Mouse (Mus musculus) liver, embryonic 13.5 days (tissue): ENCODE measurements at regions not wholly inside any gene's neighbourhood (a gene's known extent, or its start where the extent isn't known, plus 50 kb on each side); places are given as distances from the start of the nearest gene placed in this dataset.

Experiments
- ATAC-seq: fragments of 200-750 bp; cut with Nextera tagmentation; 2 replicates; pipeline ENCODE4 v1.8.0; 2017; ENCODE audit warnings: low read depth, mild to moderate bottlenecking, moderate number of reproducible peaks, moderate library complexity
- DNase-seq: peaks from one replicate; pipeline ENCODE4 v3.0.0; 2022
- H3K27ac ChIP-seq: fragments of 300-500 bp; sonication (generic); 2 replicates; pipeline ENCODE4 v1.5.1; 2015; ENCODE audit warnings: moderate library complexity, mild to moderate bottlenecking, inconsistent platforms
- H3K27me3 ChIP-seq: fragments of 300-500 bp; sonication (generic); 2 replicates; pipeline ENCODE4 v1.6.1; 2015; ENCODE audit warnings: mild to moderate bottlenecking, inconsistent platforms
- H3K36me3 ChIP-seq: fragments of 300-500 bp; sonication (generic); 2 replicates; pipeline ENCODE4 v1.6.1; 2015; ENCODE audit warnings: mild to moderate bottlenecking, inconsistent platforms
- H3K4me1 ChIP-seq: fragments of 300-500 bp; sonication (generic); replicated peaks from 2 replicates; pipeline ENCODE4 v1.6.1; 2015; ENCODE audit warnings: inconsistent platforms
- H3K4me2 ChIP-seq: fragments of 300-500 bp; sonication (generic); 2 replicates; pipeline ENCODE4 v1.6.1; 2015; ENCODE audit warnings: inconsistent platforms, mild to moderate bottlenecking, moderate library complexity
- H3K4me3 ChIP-seq: fragments of 300-500 bp; sonication (generic); replicated peaks from 2 replicates; pipeline ENCODE4 v1.5.1; 2015; ENCODE audit warnings: mild to moderate bottlenecking, inconsistent platforms
- H3K9ac ChIP-seq: fragments of 300-500 bp; sonication (generic); 2 replicates; pipeline ENCODE4 v1.6.1; 2015; ENCODE audit warnings: mild to moderate bottlenecking, inconsistent platforms
- H3K9me3 ChIP-seq: fragments of 300-500 bp; sonication (generic); replicated peaks from 2 replicates; pipeline ENCODE4 v1.6.1; 2016; ENCODE audit warnings: inconsistent platforms
- WGBS: fragments of 180-500 bp; shearing (Covaris S2); methylation state at CpG from one replicate; pipeline ENCODE4 v1.1.7; 2015; ENCODE audit not compliant: insufficient replicate concordance; 5-methylcytosine and 5-hydroxymethylcytosine counted together

DNA sequence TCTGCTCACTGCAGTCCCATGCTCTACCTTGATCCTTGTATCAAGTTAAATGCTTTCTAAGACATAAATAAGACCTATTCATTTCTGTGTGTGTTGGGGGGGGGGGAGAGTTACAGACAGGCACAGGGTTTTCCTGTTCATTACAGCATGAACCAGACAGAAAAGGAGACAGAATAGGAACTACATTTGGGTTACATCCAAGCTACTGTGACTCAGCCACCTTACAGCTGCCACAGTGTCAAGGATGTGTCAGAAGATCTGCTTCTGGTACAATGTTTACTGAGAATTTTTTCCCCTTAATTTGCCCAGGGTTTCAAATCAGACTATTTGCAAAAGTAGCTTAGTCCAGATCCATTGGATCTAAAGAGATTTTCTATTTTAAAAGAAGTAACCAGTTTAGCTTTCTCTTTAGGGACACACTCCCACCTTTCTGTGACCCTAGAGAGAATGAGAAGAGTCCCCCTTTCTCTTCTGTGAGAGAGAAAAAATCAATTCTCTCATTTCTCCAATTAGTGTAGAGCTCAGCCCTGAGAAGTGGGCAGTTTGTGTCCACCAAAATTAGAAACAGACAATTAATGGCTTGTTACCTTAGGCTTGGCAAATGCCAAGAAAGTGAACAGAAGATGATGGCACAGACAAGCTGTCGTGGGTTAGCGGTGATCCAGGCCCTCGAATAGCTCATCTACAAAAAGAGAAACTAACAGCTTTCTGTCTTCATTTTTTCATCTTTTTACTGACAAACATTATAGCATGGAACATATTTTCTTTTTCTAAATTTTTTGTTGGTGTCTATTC is 55.8 kb upstream of the E2f3 start:
- Histone ChIP-seq H3K27ac (no peak overlapping the region), H3K9ac (no peak overlapping the region), H3K27me3 (no peaks in the 10 kb centered on the region), H3K4me3 (no peak overlapping the region), H3K36me3 (no peaks in the 10 kb centered on the region), H3K4me2 (no peak overlapping the region), H3K4me1 (no peaks in the 10 kb centered on the region), H3K9me3 (no peaks in the 10 kb centered on the region)
- ATAC-seq (no peak), DNase-seq (no peak)
- 64% methylated on average over 3 of the region's 3 CpGs for WGBS

DNA sequence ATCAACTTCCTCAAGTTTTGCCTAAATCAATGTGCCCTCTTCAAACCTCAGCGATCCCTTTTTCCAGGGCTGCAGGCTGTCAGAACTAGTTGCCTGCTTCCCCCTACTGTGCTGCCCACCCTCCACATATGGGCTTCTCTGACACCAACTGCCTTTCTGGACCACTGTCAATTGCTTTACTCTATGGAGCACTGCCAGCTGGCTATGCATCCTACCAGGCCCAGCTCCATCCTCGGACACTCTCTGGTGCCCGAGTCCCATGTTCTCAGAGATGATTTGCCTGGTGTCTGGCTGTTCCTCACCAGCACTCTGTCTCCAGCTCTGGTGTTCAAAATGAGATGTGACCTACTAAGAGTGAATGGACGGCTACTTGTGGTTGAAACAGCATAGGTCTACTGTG is 54.4 kb upstream of the E2f3 start:
- WGBS: 65% methylated on average over 4 of the region's 4 CpGs
- H3K9ac ChIP-seq: no peak overlapping the region
- no peaks in the 10 kb centered on the region for H3K36me3 ChIP-seq
- DNase-seq: no peak
- H3K4me3 ChIP-seq: no peak overlapping the region
- no peaks in the 10 kb centered on the region for H3K27me3 ChIP-seq
- H3K27ac ChIP-seq: no peak overlapping the region
- no peaks in the 10 kb centered on the region for H3K9me3 ChIP-seq
- H3K4me1 ChIP-seq: no peaks in the 10 kb centered on the region
- no peak for ATAC-seq
- no peak overlapping the region for H3K4me2 ChIP-seq

DNA sequence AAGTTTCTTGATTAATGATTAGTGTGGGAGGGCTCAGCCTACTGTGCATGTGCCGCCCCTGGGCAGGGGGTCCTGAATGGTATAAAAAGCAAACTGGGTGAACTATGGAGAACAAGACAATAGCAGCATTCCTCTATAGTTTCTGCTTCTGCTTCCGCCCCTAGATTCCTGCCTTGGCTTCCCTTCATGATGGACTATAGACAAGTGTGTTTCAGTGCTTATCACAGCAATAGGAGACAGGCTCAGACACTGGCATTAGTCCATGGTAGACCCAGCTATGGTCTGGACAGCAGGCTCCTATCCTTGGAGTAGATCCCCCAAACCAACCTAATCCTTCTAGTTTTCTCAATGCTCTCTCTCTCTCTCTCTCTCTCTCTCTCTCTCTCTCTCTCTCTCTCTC is 53.9 kb upstream of the E2f3 start:
- Histone ChIP-seq H3K36me3 (no peaks in the 10 kb centered on the region), H3K9ac (no peak overlapping the region), H3K4me1 (no peaks in the 10 kb centered on the region), H3K4me3 (no peak overlapping the region), H3K4me2 (no peak overlapping the region), H3K9me3 (no peaks in the 10 kb centered on the region), H3K27me3 (no peaks in the 10 kb centered on the region), H3K27ac (no peak overlapping the region)
- no peak for DNase-seq
- no peak for ATAC-seq
- 58% methylated on average over 2 of the region's 2 CpGs for WGBS

DNA sequence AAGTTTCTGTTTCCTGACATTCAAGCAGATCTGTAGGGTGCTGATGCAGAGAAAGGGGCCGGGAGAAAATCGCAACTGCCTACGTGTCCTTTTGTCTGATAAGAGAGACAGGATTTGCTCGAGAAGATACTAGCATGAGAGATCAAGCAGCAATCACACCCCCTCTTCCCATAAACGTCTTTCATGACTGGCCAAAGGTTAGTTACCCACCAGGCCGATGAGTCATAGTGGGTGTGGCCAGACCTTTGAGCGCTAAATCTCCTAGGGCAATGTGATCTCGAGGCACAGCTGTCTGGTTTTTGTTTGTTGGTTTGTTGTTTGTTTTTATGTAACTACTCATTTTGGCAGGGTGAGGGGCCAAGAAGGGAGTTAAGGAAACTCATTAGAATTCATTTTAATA is 50.7 kb upstream of the E2f3 start:
- H3K27ac ChIP-seq: no peak overlapping the region
- no peak overlapping the region for H3K9ac ChIP-seq
- H3K9me3 ChIP-seq: no peaks in the 10 kb centered on the region
- H3K4me2 ChIP-seq: no peak overlapping the region
- ATAC-seq (no peak), DNase-seq (no peak)
- 40% methylated on average over 8 of the region's 8 CpGs for WGBS
- H3K4me1 ChIP-seq: no peaks in the 10 kb centered on the region
- H3K27me3 ChIP-seq: no peaks in the 10 kb centered on the region
- H3K4me3 ChIP-seq: no peak overlapping the region
- no peaks in the 10 kb centered on the region for H3K36me3 ChIP-seq

DNA sequence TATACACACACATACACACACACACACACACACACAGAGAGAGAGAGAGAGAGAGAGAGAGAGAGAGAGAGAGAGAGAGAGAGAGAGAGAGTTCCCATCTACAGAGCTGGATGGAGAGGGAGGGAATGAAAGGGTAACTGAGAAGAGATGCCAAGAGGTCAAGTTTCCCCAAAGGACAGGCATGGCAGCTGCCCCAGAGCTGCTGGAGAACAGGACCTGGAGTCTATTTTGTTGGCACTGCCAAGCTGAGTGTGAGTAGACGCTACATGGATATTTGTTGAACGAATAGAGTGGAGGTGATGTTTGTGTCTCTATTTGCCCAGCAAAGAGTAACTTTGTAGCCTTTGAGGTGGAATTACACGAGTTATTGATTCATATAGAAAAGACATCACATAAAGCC is 50.2 kb upstream of the E2f3 start:
- no peaks in the 10 kb centered on the region for H3K36me3 ChIP-seq
- no peak overlapping the region for H3K4me2 ChIP-seq
- no peak overlapping the region for H3K9ac ChIP-seq
- no peaks in the 10 kb centered on the region for H3K9me3 ChIP-seq
- no peak overlapping the region for H3K27ac ChIP-seq
- no peak overlapping the region for H3K4me3 ChIP-seq
- 50% methylated on average over 3 of the region's 3 CpGs for WGBS
- no peak for ATAC-seq
- no peak for DNase-seq
- H3K4me1 ChIP-seq: no peaks in the 10 kb centered on the region
- no peaks in the 10 kb centered on the region for H3K27me3 ChIP-seq
